Mouse (Mus musculus) megakaryocyte progenitor cell, adult 5-6 weeks (primary cell): ENCODE data around the gene Elmo3. TPM values are rescaled to one million over a fixed set of nuclear protein-coding genes. Genes with fewer than 3 reads are reported as not detected.

Experiments
- ATAC-seq: replicated peaks from 2 replicates; pipeline ENCODE4 v1.8.0; 2016; ENCODE audit warnings: mild to moderate bottlenecking, moderate TSS enrichment, inconsistent platforms; ENCODE audit not compliant: poor library complexity
- total RNA-seq, 2 experiments: library from RNA; stranded (forward) in 1 of 2; stranded (reverse) in 1 of 2; fragments of 157-497, 149-512 nt in 1 of 2; fragments of 200-1000 nt in 1 of 2; gene quantifications; 2 replicates each; pipeline versions ENCODE4 v1.2.3 to v1.2.4; 2015 to 2017

Gene Elmo3
- total RNA-seq, 2 experiments from 2014 or later: 0.33 to 0.49 TPM

DNA sequence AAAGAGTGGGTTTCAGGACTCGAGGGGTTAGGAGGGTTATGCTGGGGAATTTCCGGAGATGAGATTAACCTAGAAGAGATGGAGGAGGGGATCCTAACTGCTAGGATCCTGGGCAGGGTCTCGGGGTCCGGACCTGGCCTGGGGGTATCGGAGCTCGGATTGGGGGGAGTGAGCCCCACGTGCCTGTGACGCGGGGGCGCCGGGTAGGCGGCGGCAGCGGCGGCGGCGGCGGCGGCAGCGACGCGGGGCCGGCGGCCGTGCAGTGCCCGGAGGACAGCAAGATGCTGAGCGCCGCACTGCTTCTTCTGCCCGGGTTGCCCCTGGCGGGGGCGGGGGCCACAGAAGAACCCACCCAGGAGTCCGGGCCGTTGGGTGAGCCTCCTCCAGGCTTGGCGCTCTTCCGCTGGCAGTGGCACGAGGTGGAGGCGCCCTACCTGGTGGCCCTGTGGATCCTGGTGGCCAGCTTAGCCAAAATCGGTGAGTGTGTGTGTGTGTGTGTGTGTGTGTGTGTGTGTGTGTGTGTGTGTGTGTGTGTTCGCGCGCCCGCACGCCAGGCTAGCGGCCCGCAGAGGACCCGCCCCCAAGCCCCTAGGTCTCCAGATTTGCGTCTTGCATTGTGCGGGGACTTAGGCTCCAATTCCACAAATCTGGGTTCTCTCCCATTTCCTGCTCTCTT is 43.8 kb downstream of the Elmo3 start:
- no peak for ATAC-seq

- ATAC-seq: no peak
Observed at GRCm38 (mm10) chr8:105350186-105350585, 44.8 kb downstream of the Elmo3 start.

DNA sequence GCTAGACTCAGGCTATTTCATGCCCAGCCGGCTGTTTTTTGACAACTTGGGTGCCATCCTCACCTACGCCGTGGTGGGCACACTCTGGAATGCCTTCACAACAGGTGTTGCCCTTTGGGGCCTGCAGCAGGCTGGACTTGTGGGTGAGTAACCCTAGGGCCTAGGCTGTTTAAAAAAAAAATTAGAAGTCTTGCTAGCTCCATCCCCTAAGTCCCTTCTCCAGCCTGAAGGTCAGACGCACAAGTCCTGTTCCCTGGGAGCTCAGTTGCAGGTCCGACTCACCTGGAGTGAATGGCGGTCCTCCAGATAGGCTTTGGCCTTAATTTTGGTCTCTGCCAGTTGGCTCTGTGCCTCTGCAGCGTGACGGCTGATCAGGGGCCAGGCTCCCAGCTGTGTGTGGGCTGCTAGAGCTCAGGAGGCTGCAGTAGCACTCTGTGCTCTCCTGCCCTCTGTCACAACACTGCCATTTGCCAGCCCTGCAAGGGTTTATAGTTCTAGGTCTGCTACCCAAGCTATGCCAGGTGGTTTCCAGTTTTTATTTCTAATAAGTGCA is 48.3 kb downstream of the Elmo3 start:
- no peak for ATAC-seq

DNA sequence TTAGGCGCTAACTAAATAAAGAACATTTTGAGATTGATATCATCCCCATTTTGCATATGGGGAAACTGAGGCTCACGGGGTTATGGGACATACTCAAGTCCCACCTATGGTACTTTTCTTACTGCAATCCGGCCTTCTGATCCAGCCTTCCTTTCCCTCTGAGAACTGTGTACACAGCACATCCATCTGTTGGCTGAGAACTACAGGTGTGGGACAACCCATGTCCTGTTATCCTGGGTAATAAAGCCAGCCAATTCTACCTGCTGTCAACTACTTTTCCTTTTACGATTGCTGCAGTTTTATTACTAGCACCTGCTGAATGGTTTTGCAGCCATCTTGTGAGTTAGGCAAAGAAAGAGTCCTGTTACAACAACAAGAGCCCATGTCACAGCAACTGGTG is 49.1 kb downstream of the Elmo3 start:
- no peak for ATAC-seq

GRCm38 (mm10) chr8:105355179-105356024 is 50.0 kb downstream of the Elmo3 start:
- no peak for ATAC-seq

GRCm38 (mm10) chr8:105356681-105357080 is 51.3 kb downstream of the Elmo3 start:
- ATAC-seq: no peak

DNA sequence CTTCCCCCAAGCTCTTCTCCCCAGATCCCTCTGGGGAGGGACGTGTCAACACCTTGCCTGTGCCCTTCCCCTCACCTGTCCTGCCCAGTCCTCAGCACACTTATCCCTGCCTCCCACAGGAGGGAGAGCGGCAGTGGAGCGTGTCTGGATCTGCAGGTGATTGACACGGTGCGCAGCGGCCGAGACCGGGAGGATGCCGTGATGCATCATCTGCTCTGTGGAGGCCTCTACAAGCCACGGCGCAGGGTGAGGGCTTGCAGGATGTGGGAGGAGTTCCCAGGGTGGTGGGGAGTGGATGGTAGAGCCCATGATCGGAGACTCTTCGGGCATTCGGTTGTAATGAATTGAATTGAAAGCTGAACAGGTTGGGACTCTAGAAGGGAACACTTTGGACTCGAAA is 53.8 kb downstream of the Elmo3 start:
- no peak for ATAC-seq

DNA sequence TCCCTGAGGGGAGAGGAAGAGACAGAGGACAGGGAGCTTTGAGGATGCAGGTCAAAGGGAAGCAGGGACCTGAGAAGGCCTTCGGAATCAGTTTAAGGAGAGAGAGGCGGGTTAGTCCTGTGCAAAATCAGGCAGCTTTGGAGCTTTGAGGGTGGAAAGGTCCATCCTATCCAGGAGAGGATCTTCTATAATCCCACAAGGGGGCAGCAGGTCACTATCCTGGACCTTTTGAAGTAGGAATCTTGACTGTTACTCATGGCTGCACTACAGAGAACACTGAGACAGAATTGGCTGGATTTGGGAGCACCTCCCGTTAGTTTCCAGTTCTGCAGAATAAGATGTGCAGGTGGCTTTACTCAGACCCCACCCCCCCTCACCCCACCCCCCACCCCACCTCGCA is 54.2 kb downstream of the Elmo3 start:
- 0 out of 2 replicates have a peak, but pooled peaks have one; percentile 38 for ATAC-seq

Other genes starting within 250 kb of the Elmo3 start
- not detected in 2 replicates for gene Ces3b, start 221.8 kb upstream of the Elmo3 start, total RNA-seq (2015)
- not detected in 2 replicates for gene Ces3b, start 221.8 kb upstream of the Elmo3 start, total RNA-seq (2017)
- gene Ces4a, start 173.8 kb upstream of the Elmo3 start, total RNA-seq (2015): not detected in 2 replicates
- gene Ces4a, start 173.8 kb upstream of the Elmo3 start, total RNA-seq (2017): not detected in 2 replicates
- 146 and 152 TPM in 2 replicates for gene Cbfb, start 134.9 kb upstream of the Elmo3 start, total RNA-seq (2015)
- 157 and 178 TPM in 2 replicates for gene Cbfb, start 134.9 kb upstream of the Elmo3 start, total RNA-seq (2017)
- 20.8 and 31.3 TPM in 2 replicates for gene D230025D16Rik, start 80.5 kb upstream of the Elmo3 start, total RNA-seq (2015)
- 21.2 and 23.9 TPM in 2 replicates for gene D230025D16Rik, start 80.5 kb upstream of the Elmo3 start, total RNA-seq (2017)
- gene B3gnt9, start 50.4 kb upstream of the Elmo3 start, total RNA-seq (2015): 0.22 and 0.27 TPM in 2 replicates
- gene B3gnt9, start 50.4 kb upstream of the Elmo3 start, total RNA-seq (2017): 0.17 and 0.37 TPM in 2 replicates
- gene Tradd, start 41.0 kb upstream of the Elmo3 start, total RNA-seq (2015): 7.0 and 8.7 TPM in 2 replicates
- gene Tradd, start 41.0 kb upstream of the Elmo3 start, total RNA-seq (2017): 14.2 and 15.4 TPM in 2 replicates
- gene Fbxl8, start 41.0 kb upstream of the Elmo3 start, total RNA-seq (2015): 2.3 and 3.2 TPM in 2 replicates
- gene Fbxl8, start 41.0 kb upstream of the Elmo3 start, total RNA-seq (2017): 1.2 and 2.3 TPM in 2 replicates
- gene Hsf4, start 35.8 kb upstream of the Elmo3 start, total RNA-seq (2015): not detected in 2 replicates
- not detected in 2 replicates for gene Hsf4, start 35.8 kb upstream of the Elmo3 start, total RNA-seq (2017)
- not detected in 2 replicates for gene Nol3, start 29.5 kb upstream of the Elmo3 start, total RNA-seq (2015)
- gene Nol3, start 29.5 kb upstream of the Elmo3 start, total RNA-seq (2017): 0.04 TPM in 1 of 2 replicates, not detected in the other
- gene 4931428F04Rik, start 15.7 kb upstream of the Elmo3 start, total RNA-seq (2015): 2.1 and 4.2 TPM in 2 replicates
- 1.5 and 1.8 TPM in 2 replicates for gene 4931428F04Rik, start 15.7 kb upstream of the Elmo3 start, total RNA-seq (2017)
- gene Exoc3l, start 9.5 kb upstream of the Elmo3 start, total RNA-seq (2015): 0.52 and 0.61 TPM in 2 replicates
- 0.20 and 1.6 TPM in 2 replicates for gene Exoc3l, start 9.5 kb upstream of the Elmo3 start, total RNA-seq (2017)
- gene E2f4, start 7.9 kb upstream of the Elmo3 start, total RNA-seq (2015): 121 and 126 TPM in 2 replicates
- gene E2f4, start 7.9 kb upstream of the Elmo3 start, total RNA-seq (2017): 47.0 and 53.6 TPM in 2 replicates
- 1.2 and 2.0 TPM in 2 replicates for gene Lrrc29, start 20.7 kb downstream of the Elmo3 start, total RNA-seq (2015)
- gene Lrrc29, start 20.7 kb downstream of the Elmo3 start, total RNA-seq (2017): 1.3 and 2.9 TPM in 2 replicates
- 70.7 and 84.0 TPM in 2 replicates for gene Tmem208, start 20.8 kb downstream of the Elmo3 start, total RNA-seq (2015)
- gene Tmem208, start 20.8 kb downstream of the Elmo3 start, total RNA-seq (2017): 41.0 and 50.3 TPM in 2 replicates
- 5.0 and 6.2 TPM in 2 replicates for gene Fhod1, start 42.4 kb downstream of the Elmo3 start, total RNA-seq (2015)
- 2.3 and 2.9 TPM in 2 replicates for gene Fhod1, start 42.4 kb downstream of the Elmo3 start, total RNA-seq (2017)
- gene Slc9a5, start 43.2 kb downstream of the Elmo3 start, total RNA-seq (2015): 0.54 and 0.79 TPM in 2 replicates
- gene Slc9a5, start 43.2 kb downstream of the Elmo3 start, total RNA-seq (2017): under 0.01 and 0.61 TPM in 2 replicates
- not detected in 2 replicates for gene Plekhg4, start 67.7 kb downstream of the Elmo3 start, total RNA-seq (2015)
- gene Plekhg4, start 67.7 kb downstream of the Elmo3 start, total RNA-seq (2017): not detected in 2 replicates
- not detected in 2 replicates for gene Kctd19, start 107.9 kb downstream of the Elmo3 start, total RNA-seq (2015)
- 0.12 TPM in 1 of 2 replicates, not detected in the other for gene Kctd19, start 107.9 kb downstream of the Elmo3 start, total RNA-seq (2017)
- gene Lrrc36, start 108.0 kb downstream of the Elmo3 start, total RNA-seq (2015): 0.30 TPM in 1 of 2 replicates, not detected in the other
- gene Lrrc36, start 108.0 kb downstream of the Elmo3 start, total RNA-seq (2017): 0.91 and 1.2 TPM in 2 replicates
- 0.27 TPM in 1 of 2 replicates, not detected in the other for gene Tppp3, start 165.9 kb downstream of the Elmo3 start, total RNA-seq (2015)
- gene Tppp3, start 165.9 kb downstream of the Elmo3 start, total RNA-seq (2017): 0.57 and 2.4 TPM in 2 replicates
- gene Zdhhc1, start 191.3 kb downstream of the Elmo3 start, total RNA-seq (2015): 4.8 and 5.7 TPM in 2 replicates
- 2.7 and 5.0 TPM in 2 replicates for gene Zdhhc1, start 191.3 kb downstream of the Elmo3 start, total RNA-seq (2017)
- 0.10 and 0.12 TPM in 2 replicates for gene Hsd11b2, start 213.2 kb downstream of the Elmo3 start, total RNA-seq (2015)
- not detected in 2 replicates for gene Hsd11b2, start 213.2 kb downstream of the Elmo3 start, total RNA-seq (2017)